Mouse (Mus musculus): Measurements from ENCODE around the gene Dguok. TPM values are rescaled to one million over a fixed set of nuclear protein-coding genes. Genes with fewer than 3 reads are reported as not detected.

Dguok gene
- polyA plus RNA-seq, 1 experiment from 2014 or later: 66.6 TPM

- no peaks in the 10 kb centered on the region for H3K27me3 ChIP-seq (ENCODE audit: control insufficient read depth, insufficient read depth, low read length)
- H3K4me2 ChIP-seq (ENCODE audit: low read length): peak overlapping the region; percentile 85
- peak overlapping the region; percentile 92; the same call in 1 of the 2 replicates for H3K9ac ChIP-seq (replicated peaks; ENCODE audit: low read length)
- H3K9me3 ChIP-seq (ENCODE audit: control insufficient read depth, low read length): no peaks in the 10 kb centered on the region
- H3K4me3 ChIP-seq (replicated peaks; ENCODE audit: low read depth, low read length): peak overlapping the region; percentile 76; the same call in 1 of the 2 replicates
- H3K4me1 ChIP-seq (ENCODE audit: control insufficient read depth, insufficient read depth, low read length): peaks cover 60% of the 10 kb centered on the region
- DNase-seq (no peak), ATAC-seq (ENCODE audit: low FRiP score, low TSS enrichment) (no peak)
- peak overlapping the region; percentile 97 for H3K27ac ChIP-seq (replicated peaks; ENCODE audit: low read depth, low read length)
- H3K36me3 ChIP-seq (ENCODE audit: control insufficient read depth, insufficient read depth, low read length): no peaks in the 10 kb centered on the region
- 35% methylated on average over 3 of the region's 3 CpGs for WGBS
Observed at GRCm38 (mm10) chr6:83442639-83443038, 64.1 kb downstream of the Dguok start.

- ATAC-seq (ENCODE audit: low FRiP score, low TSS enrichment) (peak; percentile 89), DNase-seq (peak; percentile 92)
- peaks cover 69% of the 10 kb centered on the region for H3K4me1 ChIP-seq (ENCODE audit: control insufficient read depth, insufficient read depth, low read length)
- H3K9me3 ChIP-seq (ENCODE audit: control insufficient read depth, low read length): no peaks in the 10 kb centered on the region
- H3K4me2 ChIP-seq (ENCODE audit: low read length): peak overlapping the region; percentile 85
- peak overlapping the region; percentile 97 for H3K27ac ChIP-seq (replicated peaks; ENCODE audit: low read depth, low read length)
- peak overlapping the region; percentile 76 for H3K4me3 ChIP-seq (replicated peaks; ENCODE audit: low read depth, low read length)
- H3K9ac ChIP-seq (replicated peaks; ENCODE audit: low read length): peak overlapping the region; percentile 92
- no peaks in the 10 kb centered on the region for H3K27me3 ChIP-seq (ENCODE audit: control insufficient read depth, insufficient read depth, low read length)
- WGBS: 0% methylated on average over 48 of the region's 48 CpGs
- H3K36me3 ChIP-seq (ENCODE audit: control insufficient read depth, insufficient read depth, low read length): peaks cover 8% of the 10 kb centered on the region; the same call in 1 of the 2 replicates
Observed at GRCm38 (mm10) chr6:83441259-83442061, 65.3 kb downstream of the Dguok start.

- H3K27ac ChIP-seq (replicated peaks; ENCODE audit: low read depth, low read length): peak overlapping the region; percentile 97
- H3K4me2 ChIP-seq (ENCODE audit: low read length): peak overlapping the region; percentile 85
- DNase-seq (peak; percentile 90), ATAC-seq (ENCODE audit: low FRiP score, low TSS enrichment) (peak; percentile 68)
- H3K9ac ChIP-seq (replicated peaks; ENCODE audit: low read length): peak overlapping the region; percentile 92
- peaks cover 8% of the 10 kb centered on the region; the same call in 1 of the 2 replicates for H3K36me3 ChIP-seq (ENCODE audit: control insufficient read depth, insufficient read depth, low read length)
- H3K27me3 ChIP-seq (ENCODE audit: control insufficient read depth, insufficient read depth, low read length): no peaks in the 10 kb centered on the region
- peaks cover 74% of the 10 kb centered on the region for H3K4me1 ChIP-seq (ENCODE audit: control insufficient read depth, insufficient read depth, low read length)
- WGBS: under 1% methylated on average over 26 of the region's 26 CpGs
- no peaks in the 10 kb centered on the region for H3K9me3 ChIP-seq (ENCODE audit: control insufficient read depth, low read length)
- H3K4me3 ChIP-seq (replicated peaks; ENCODE audit: low read depth, low read length): peak overlapping the region; percentile 76
Observed at GRCm38 (mm10) chr6:83440510-83441258, 66.1 kb downstream of the Dguok start.

- H3K9ac ChIP-seq (replicated peaks; ENCODE audit: low read length): peak overlapping the region; percentile 92
- H3K27me3 ChIP-seq (ENCODE audit: control insufficient read depth, insufficient read depth, low read length): no peaks in the 10 kb centered on the region
- peak overlapping the region; percentile 85 for H3K4me2 ChIP-seq (ENCODE audit: low read length)
- peak overlapping the region; percentile 76 for H3K4me3 ChIP-seq (replicated peaks; ENCODE audit: low read depth, low read length)
- no peak for ATAC-seq (ENCODE audit: low FRiP score, low TSS enrichment)
- H3K36me3 ChIP-seq (ENCODE audit: control insufficient read depth, insufficient read depth, low read length): peaks cover 8% of the 10 kb centered on the region; the same call in 1 of the 2 replicates
- no peak for DNase-seq
- H3K4me1 ChIP-seq (ENCODE audit: control insufficient read depth, insufficient read depth, low read length): peaks cover 79% of the 10 kb centered on the region
- H3K27ac ChIP-seq (replicated peaks; ENCODE audit: low read depth, low read length): peak overlapping the region; percentile 97
- 9% methylated on average over 3 of the region's 3 CpGs for WGBS
- no peaks in the 10 kb centered on the region for H3K9me3 ChIP-seq (ENCODE audit: control insufficient read depth, low read length)
Observed at GRCm38 (mm10) chr6:83440197-83440509, 66.6 kb downstream of the Dguok start.

- Histone ChIP-seq H3K9ac (replicated peaks; ENCODE audit: low read length) (peak overlapping the region; percentile 92), H3K4me1 (ENCODE audit: control insufficient read depth, insufficient read depth, low read length) (peaks cover 83% of the 10 kb centered on the region), H3K27ac (replicated peaks; ENCODE audit: low read depth, low read length) (peak overlapping the region; percentile 97), H3K27me3 (ENCODE audit: control insufficient read depth, insufficient read depth, low read length) (no peaks in the 10 kb centered on the region), H3K4me3 (replicated peaks; ENCODE audit: low read depth, low read length) (peak overlapping the region; percentile 76), H3K9me3 (ENCODE audit: control insufficient read depth, low read length) (no peaks in the 10 kb centered on the region), H3K36me3 (ENCODE audit: control insufficient read depth, insufficient read depth, low read length) (peaks cover 8% of the 10 kb centered on the region; the same call in 1 of the 2 replicates), H3K4me2 (ENCODE audit: low read length) (peak overlapping the region; percentile 85)
- no peak for ATAC-seq (ENCODE audit: low FRiP score, low TSS enrichment)
- 58% methylated on average over 5 of the region's 5 CpGs for WGBS
- DNase-seq: no peak
Observed at GRCm38 (mm10) chr6:83439781-83440180, 67.0 kb downstream of the Dguok start.

- H3K9me3 ChIP-seq (ENCODE audit: control insufficient read depth, low read length): no peaks in the 10 kb centered on the region
- H3K4me3 ChIP-seq (replicated peaks; ENCODE audit: low read depth, low read length): peak overlapping the region; percentile 76
- H3K4me1 ChIP-seq (ENCODE audit: control insufficient read depth, insufficient read depth, low read length): peaks cover 82% of the 10 kb centered on the region
- peak overlapping the region; percentile 97; the same call in 1 of the 2 replicates for H3K27ac ChIP-seq (replicated peaks; ENCODE audit: low read depth, low read length)
- peak overlapping the region; percentile 85 for H3K4me2 ChIP-seq (ENCODE audit: low read length)
- peaks cover 8% of the 10 kb centered on the region; the same call in 1 of the 2 replicates for H3K36me3 ChIP-seq (ENCODE audit: control insufficient read depth, insufficient read depth, low read length)
- DNase-seq: no peak
- no peak for ATAC-seq (ENCODE audit: low FRiP score, low TSS enrichment)
- H3K9ac ChIP-seq (replicated peaks; ENCODE audit: low read length): peak overlapping the region; percentile 92; the same call in 1 of the 2 replicates
- H3K27me3 ChIP-seq (ENCODE audit: control insufficient read depth, insufficient read depth, low read length): no peaks in the 10 kb centered on the region
- WGBS: 60% methylated on average over 13 of the region's 13 CpGs
Observed at GRCm38 (mm10) chr6:83439119-83439767, 67.5 kb downstream of the Dguok start.

GRCm38 (mm10) chr6:83438584-83438983, 68.2 kb downstream of the Dguok start:
- peak overlapping the region; percentile 85 for H3K4me2 ChIP-seq (ENCODE audit: low read length)
- no peak for ATAC-seq (ENCODE audit: low FRiP score, low TSS enrichment)
- 0 out of 2 replicates have a peak overlapping the region, but pooled peaks have one; percentile 92 for H3K9ac ChIP-seq (replicated peaks; ENCODE audit: low read length)
- no peak overlapping the region for H3K27ac ChIP-seq (replicated peaks; ENCODE audit: low read depth, low read length)
- H3K27me3 ChIP-seq (ENCODE audit: control insufficient read depth, insufficient read depth, low read length): no peaks in the 10 kb centered on the region
- peak overlapping the region; percentile 76 for H3K4me3 ChIP-seq (replicated peaks; ENCODE audit: low read depth, low read length)
- no peaks in the 10 kb centered on the region for H3K9me3 ChIP-seq (ENCODE audit: control insufficient read depth, low read length)
- WGBS: 80% methylated on average over 3 of the region's 3 CpGs
- peaks cover 8% of the 10 kb centered on the region; the same call in 1 of the 2 replicates for H3K36me3 ChIP-seq (ENCODE audit: control insufficient read depth, insufficient read depth, low read length)
- DNase-seq: no peak
- H3K4me1 ChIP-seq (ENCODE audit: control insufficient read depth, insufficient read depth, low read length): peaks cover 75% of the 10 kb centered on the region

- no peak overlapping the region for H3K27ac ChIP-seq (replicated peaks; ENCODE audit: low read depth, low read length)
- WGBS: 17% methylated on average over 3 of the region's 3 CpGs
- DNase-seq (no peak), ATAC-seq (ENCODE audit: low FRiP score, low TSS enrichment) (no peak)
- peaks cover 8% of the 10 kb centered on the region; the same call in 1 of the 2 replicates for H3K36me3 ChIP-seq (ENCODE audit: control insufficient read depth, insufficient read depth, low read length)
- peaks cover 71% of the 10 kb centered on the region for H3K4me1 ChIP-seq (ENCODE audit: control insufficient read depth, insufficient read depth, low read length)
- H3K4me3 ChIP-seq (replicated peaks; ENCODE audit: low read depth, low read length): 0 out of 2 replicates have a peak overlapping the region, but pooled peaks have one; percentile 12
- peak overlapping the region; percentile 85 for H3K4me2 ChIP-seq (ENCODE audit: low read length)
- H3K9me3 ChIP-seq (ENCODE audit: control insufficient read depth, low read length): no peaks in the 10 kb centered on the region
- H3K9ac ChIP-seq (replicated peaks; ENCODE audit: low read length): 0 out of 2 replicates have a peak overlapping the region, but pooled peaks have one; percentile 29
- H3K27me3 ChIP-seq (ENCODE audit: control insufficient read depth, insufficient read depth, low read length): no peaks in the 10 kb centered on the region
Observed at GRCm38 (mm10) chr6:83437802-83438201, 69.0 kb downstream of the Dguok start.

Measured in midbrain, embryonic 14.5 days (tissue).